Mouse (Mus musculus): ENCODE results near the gene Hist1h2bb.
A peak's percentile ranks its signal among the peaks of the same experiment; 100 is the strongest.
"Not testable (repeated sequence)": the region's sequence is repeated elsewhere in the genome, so short reads cannot be mapped to it uniquely, and the experiment has no call there.

The Hist1h2bb gene

GRCm38 (mm10) chr13:23766772-23767171 lies 20.2 kb downstream of the Hist1h2bb start:
- no peak for DNase-seq

GRCm38 (mm10) chr13:23768834-23769397 lies 22.4 kb downstream of the Hist1h2bb start:
- no peak for DNase-seq

DNA sequence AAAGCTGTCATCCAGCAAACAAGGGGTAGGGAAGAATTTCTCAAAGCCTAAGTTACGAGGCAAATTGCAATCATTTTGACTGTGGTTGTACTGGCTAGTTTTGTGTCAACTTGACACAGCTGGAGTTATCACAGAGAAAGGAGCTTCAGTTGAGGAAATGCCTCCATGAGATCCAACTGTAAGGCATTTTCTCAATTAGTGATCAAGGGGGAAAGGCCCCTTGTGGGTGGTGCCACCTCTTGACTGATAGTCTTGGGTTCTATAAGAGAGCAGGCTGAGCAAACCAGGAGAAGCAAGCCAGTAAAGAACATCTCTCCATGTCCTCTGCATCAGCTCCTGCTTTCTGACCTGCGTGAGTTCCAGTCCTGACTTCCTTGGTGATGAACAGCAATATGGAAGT lies 23.1 kb downstream of the Hist1h2bb start, which contains the start of gene Trim38:
TSS of gene Trim38 (plus strand) at position 301 of the 400 bp plus-strand sequence.
- not testable (repeated sequence) for DNase-seq

DNA sequence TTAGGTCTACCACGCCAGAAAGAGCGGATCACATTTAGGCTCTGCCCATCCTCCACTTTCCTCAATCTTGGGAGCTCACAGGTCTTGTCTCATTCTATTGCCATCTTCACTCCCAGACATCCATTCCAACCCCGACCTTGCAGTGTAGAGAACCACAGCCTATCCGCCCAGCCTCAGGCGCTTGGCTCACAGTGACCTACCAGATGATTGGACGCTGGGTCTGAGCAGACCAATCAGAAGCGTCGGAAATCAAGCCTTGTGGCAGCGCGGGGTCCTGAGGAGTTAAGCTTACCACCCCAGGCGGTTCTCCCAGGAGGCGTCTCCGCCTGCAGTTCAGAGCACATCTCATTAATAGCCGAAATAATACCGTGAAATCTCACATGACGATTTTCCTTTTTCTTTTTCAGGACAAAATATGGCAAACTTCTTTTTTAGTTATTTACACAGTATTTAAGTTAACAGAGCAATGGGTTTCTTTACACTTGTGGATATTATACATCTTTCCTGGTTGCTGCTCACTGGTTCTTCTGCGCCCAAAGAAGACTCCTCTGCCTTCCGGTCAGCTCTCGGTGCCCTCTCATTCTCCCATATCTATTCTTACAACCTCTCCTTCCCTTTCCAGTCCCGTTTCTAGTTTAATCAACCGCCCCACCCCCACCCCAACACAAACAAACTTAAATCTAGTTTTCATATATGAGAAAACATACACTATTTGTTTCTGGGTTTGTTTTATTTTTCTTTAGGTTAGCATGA lies 26.2 kb downstream of the Hist1h2bb start:
- no peak for DNase-seq

DNA sequence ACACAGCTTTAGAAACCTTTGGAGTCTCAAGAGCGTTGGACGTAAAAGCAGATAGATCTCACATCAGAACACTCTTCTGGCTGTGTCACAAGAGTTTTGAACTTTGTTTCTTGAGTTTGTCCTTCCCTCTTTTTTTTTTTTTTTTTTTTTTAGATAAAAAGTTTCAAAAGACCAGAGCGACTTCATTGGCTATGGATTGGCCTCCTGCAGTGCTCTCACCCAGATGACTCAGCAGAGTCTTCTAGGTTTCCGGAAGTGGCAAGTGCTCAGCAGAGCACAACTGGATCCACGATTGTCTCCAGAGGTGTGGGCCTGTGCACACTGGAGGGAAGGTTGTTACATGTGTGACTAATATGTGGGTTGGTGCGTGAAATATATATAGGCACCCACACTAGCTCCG lies 31.8 kb downstream of the Hist1h2bb start:
- DNase-seq, result no peak

GRCm38 (mm10) chr13:23779025-23779424 lies 32.5 kb downstream of the Hist1h2bb start:
- no peak for DNase-seq

DNA sequence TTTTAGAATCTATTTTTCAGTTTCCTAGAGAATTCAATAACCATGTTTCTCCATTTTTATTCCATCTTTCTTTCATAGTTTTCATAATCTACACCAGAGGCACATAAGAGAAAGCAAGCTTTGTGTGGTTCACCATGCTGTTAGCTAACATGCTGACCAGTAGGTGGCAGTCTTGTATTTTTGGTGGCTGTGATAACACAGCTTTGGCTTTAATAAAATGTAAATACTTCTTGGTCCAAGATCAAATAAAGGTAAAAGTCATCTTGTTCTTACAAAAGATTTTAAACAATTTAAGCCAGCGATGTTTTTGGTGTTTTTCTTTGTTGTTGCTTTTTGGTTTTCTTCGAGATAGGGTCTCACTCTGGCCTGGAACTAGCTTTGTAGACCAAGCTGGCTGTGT lies 46.0 kb downstream of the Hist1h2bb start:
- peak; percentile 63 to 69 for DNase-seq
